Mouse (Mus musculus): Measurements from ENCODE around the gene Tnfrsf1b. TPM values are rescaled to one million over a fixed set of nuclear protein-coding genes. Genes with fewer than 3 reads are reported as not detected.

Gene Tnfrsf1b
- polyA plus RNA-seq, 1 experiment, result 3.9 TPM

- Histone ChIP-seq H3K9ac (ENCODE audit: low read depth, poor library complexity, severe bottlenecking) (no peak overlapping the region), H3K4me1 (ENCODE audit: control insufficient read depth, insufficient read depth, low read length) (no peaks in the 10 kb centered on the region)
Observed at GRCm38 (mm10) chr4:145222064-145222463, 24.6 kb downstream of the Tnfrsf1b start.

GRCm38 (mm10) chr4:145221379-145221778 is 25.3 kb downstream of the Tnfrsf1b start:
- H3K9ac ChIP-seq (ENCODE audit: low read depth, poor library complexity, severe bottlenecking), result no peak overlapping the region
- no peak overlapping the region for H3K27ac ChIP-seq (ENCODE audit: insufficient read depth, low read length)
- no peaks in the 10 kb centered on the region for H3K4me1 ChIP-seq (ENCODE audit: control insufficient read depth, insufficient read depth, low read length)
- no peaks in the 10 kb centered on the region for H3K36me3 ChIP-seq (ENCODE audit: control insufficient read depth, insufficient read depth, low read length, poor library complexity, severe bottlenecking)
- no peak for TF ChIP-seq CTCF (IDR thresholded peaks at IDR 0.05; ENCODE audit: low read depth, low read length)
- no peak for TF ChIP-seq EP300 (IDR thresholded peaks at IDR 0.05; ENCODE audit: insufficient read depth, low read depth, low read length)
- TF ChIP-seq POLR2A (IDR thresholded peaks at IDR 0.05; ENCODE audit: insufficient read depth, low read length), result no peak
- H3K9me3 ChIP-seq (replicated peaks; ENCODE audit: control insufficient read depth, insufficient read depth, low read length, poor library complexity, severe bottlenecking), result no peaks in the 10 kb centered on the region
- no peak overlapping the region for H3K4me3 ChIP-seq (ENCODE audit: low read depth, low read length)
- H3K27me3 ChIP-seq (ENCODE audit: control insufficient read depth, insufficient read depth, low read length, poor library complexity, severe bottlenecking), result no peaks in the 10 kb centered on the region

More at GRCm38 (mm10) chr4:145222064-145222463, 24.6 kb downstream of the Tnfrsf1b start:
- no peak for TF ChIP-seq POLR2A (IDR thresholded peaks at IDR 0.05; ENCODE audit: insufficient read depth, low read length)
- no peak for TF ChIP-seq EP300 (IDR thresholded peaks at IDR 0.05; ENCODE audit: insufficient read depth, low read depth, low read length)
- TF ChIP-seq CTCF (IDR thresholded peaks at IDR 0.05; ENCODE audit: low read depth, low read length), result no peak
- Histone ChIP-seq H3K4me3 (ENCODE audit: low read depth, low read length) (no peak overlapping the region), H3K27me3 (ENCODE audit: control insufficient read depth, insufficient read depth, low read length, poor library complexity, severe bottlenecking) (no peaks in the 10 kb centered on the region), H3K27ac (ENCODE audit: insufficient read depth, low read length) (no peak overlapping the region), H3K9me3 (replicated peaks; ENCODE audit: control insufficient read depth, insufficient read depth, low read length, poor library complexity, severe bottlenecking) (no peaks in the 10 kb centered on the region), H3K36me3 (ENCODE audit: control insufficient read depth, insufficient read depth, low read length, poor library complexity, severe bottlenecking) (no peaks in the 10 kb centered on the region)

- Histone ChIP-seq H3K9me3 (replicated peaks; ENCODE audit: control insufficient read depth, insufficient read depth, low read length, poor library complexity, severe bottlenecking) (no peaks in the 10 kb centered on the region), H3K4me1 (ENCODE audit: control insufficient read depth, insufficient read depth, low read length) (no peaks in the 10 kb centered on the region), H3K27ac (ENCODE audit: insufficient read depth, low read length) (no peak overlapping the region), H3K9ac (ENCODE audit: low read depth, poor library complexity, severe bottlenecking) (no peak overlapping the region), H3K4me3 (ENCODE audit: low read depth, low read length) (no peak overlapping the region), H3K36me3 (ENCODE audit: control insufficient read depth, insufficient read depth, low read length, poor library complexity, severe bottlenecking) (no peaks in the 10 kb centered on the region), H3K27me3 (ENCODE audit: control insufficient read depth, insufficient read depth, low read length, poor library complexity, severe bottlenecking) (no peaks in the 10 kb centered on the region)
- TF ChIP-seq POLR2A (IDR thresholded peaks at IDR 0.05; ENCODE audit: insufficient read depth, low read length), result no peak
- no peak for TF ChIP-seq CTCF (IDR thresholded peaks at IDR 0.05; ENCODE audit: low read depth, low read length)
- no peak for TF ChIP-seq EP300 (IDR thresholded peaks at IDR 0.05; ENCODE audit: insufficient read depth, low read depth, low read length)
Observed at GRCm38 (mm10) chr4:145220001-145220400, 26.7 kb downstream of the Tnfrsf1b start.

GRCm38 (mm10) chr4:145219240-145219985 is 27.3 kb downstream of the Tnfrsf1b start:
- H3K9ac ChIP-seq (ENCODE audit: low read depth, poor library complexity, severe bottlenecking), result no peak overlapping the region
- H3K4me1 ChIP-seq (ENCODE audit: control insufficient read depth, insufficient read depth, low read length), result no peaks in the 10 kb centered on the region
- H3K4me3 ChIP-seq (ENCODE audit: low read depth, low read length), result no peak overlapping the region
- TF ChIP-seq POLR2A (IDR thresholded peaks at IDR 0.05; ENCODE audit: insufficient read depth, low read length), result no peak
- peak; percentile 54 for TF ChIP-seq CTCF (IDR thresholded peaks at IDR 0.05; ENCODE audit: low read depth, low read length)
- no peaks in the 10 kb centered on the region for H3K9me3 ChIP-seq (replicated peaks; ENCODE audit: control insufficient read depth, insufficient read depth, low read length, poor library complexity, severe bottlenecking)
- no peaks in the 10 kb centered on the region for H3K36me3 ChIP-seq (ENCODE audit: control insufficient read depth, insufficient read depth, low read length, poor library complexity, severe bottlenecking)
- H3K27me3 ChIP-seq (ENCODE audit: control insufficient read depth, insufficient read depth, low read length, poor library complexity, severe bottlenecking), result no peaks in the 10 kb centered on the region
- no peak overlapping the region for H3K27ac ChIP-seq (ENCODE audit: insufficient read depth, low read length)

- Histone ChIP-seq H3K9ac (ENCODE audit: low read depth, poor library complexity, severe bottlenecking) (no peak overlapping the region), H3K36me3 (ENCODE audit: control insufficient read depth, insufficient read depth, low read length, poor library complexity, severe bottlenecking) (no peaks in the 10 kb centered on the region), H3K27me3 (ENCODE audit: control insufficient read depth, insufficient read depth, low read length, poor library complexity, severe bottlenecking) (no peaks in the 10 kb centered on the region), H3K27ac (ENCODE audit: insufficient read depth, low read length) (no peak overlapping the region), H3K4me3 (ENCODE audit: low read depth, low read length) (no peak overlapping the region), H3K9me3 (replicated peaks; ENCODE audit: control insufficient read depth, insufficient read depth, low read length, poor library complexity, severe bottlenecking) (no peaks in the 10 kb centered on the region), H3K4me1 (ENCODE audit: control insufficient read depth, insufficient read depth, low read length) (no peaks in the 10 kb centered on the region)
- TF ChIP-seq POLR2A (IDR thresholded peaks at IDR 0.05; ENCODE audit: insufficient read depth, low read length), result no peak
- TF ChIP-seq EP300 (IDR thresholded peaks at IDR 0.05; ENCODE audit: insufficient read depth, low read depth, low read length), result no peak
- TF ChIP-seq CTCF (IDR thresholded peaks at IDR 0.05; ENCODE audit: low read depth, low read length), result no peak
Observed at GRCm38 (mm10) chr4:145217837-145218236, 28.8 kb downstream of the Tnfrsf1b start.

GRCm38 (mm10) chr4:145217046-145217445 is 29.6 kb downstream of the Tnfrsf1b start:
- no peak overlapping the region for H3K9ac ChIP-seq (ENCODE audit: low read depth, poor library complexity, severe bottlenecking)
- H3K9me3 ChIP-seq (replicated peaks; ENCODE audit: control insufficient read depth, insufficient read depth, low read length, poor library complexity, severe bottlenecking), result no peaks in the 10 kb centered on the region
- no peak overlapping the region for H3K27ac ChIP-seq (ENCODE audit: insufficient read depth, low read length)
- H3K4me3 ChIP-seq (ENCODE audit: low read depth, low read length), result no peak overlapping the region
- no peak for TF ChIP-seq EP300 (IDR thresholded peaks at IDR 0.05; ENCODE audit: insufficient read depth, low read depth, low read length)
- TF ChIP-seq CTCF (IDR thresholded peaks at IDR 0.05; ENCODE audit: low read depth, low read length), result no peak
- no peak for TF ChIP-seq POLR2A (IDR thresholded peaks at IDR 0.05; ENCODE audit: insufficient read depth, low read length)
- H3K36me3 ChIP-seq (ENCODE audit: control insufficient read depth, insufficient read depth, low read length, poor library complexity, severe bottlenecking), result no peaks in the 10 kb centered on the region
- H3K4me1 ChIP-seq (ENCODE audit: control insufficient read depth, insufficient read depth, low read length), result no peaks in the 10 kb centered on the region
- no peaks in the 10 kb centered on the region for H3K27me3 ChIP-seq (ENCODE audit: control insufficient read depth, insufficient read depth, low read length, poor library complexity, severe bottlenecking)

All from ES-Bruce4 (cell line).